Mouse (Mus musculus) G1E (cell line): ENCODE data around the gene Aph1b.

ENCODE experiments used
- CTCF ChIP-seq: IDR thresholded peaks from 2 replicates; pipeline ENCODE4 v1.5.1; 2012; ENCODE audit warnings: low read depth, low read length, inconsistent platforms, mixed read lengths
- GATA1 ChIP-seq: IDR thresholded peaks from 2 replicates; pipeline ENCODE4 v1.6.1; 2012; ENCODE audit warnings: borderline replicate concordance, low read length, inconsistent platforms, mixed read lengths
- GATA2 ChIP-seq: IDR thresholded peaks from 2 replicates; pipeline ENCODE4 v1.6.1; 2012; ENCODE audit warnings: low read depth, low read length, inconsistent platforms, borderline replicate concordance
- POLR2AphosphoS5 ChIP-seq: IDR thresholded peaks from 2 replicates; pipeline ENCODE4 v1.6.1; 2012; ENCODE audit warnings: low read depth, low read length, inconsistent platforms; ENCODE audit not compliant: insufficient replicate concordance
- TAL1 ChIP-seq: conservative IDR thresholded peaks from 2 replicates; pipeline ENCODE4 v1.6.1; 2012; ENCODE audit warnings: low read depth, low read length, inconsistent platforms, mixed read lengths

DNA sequence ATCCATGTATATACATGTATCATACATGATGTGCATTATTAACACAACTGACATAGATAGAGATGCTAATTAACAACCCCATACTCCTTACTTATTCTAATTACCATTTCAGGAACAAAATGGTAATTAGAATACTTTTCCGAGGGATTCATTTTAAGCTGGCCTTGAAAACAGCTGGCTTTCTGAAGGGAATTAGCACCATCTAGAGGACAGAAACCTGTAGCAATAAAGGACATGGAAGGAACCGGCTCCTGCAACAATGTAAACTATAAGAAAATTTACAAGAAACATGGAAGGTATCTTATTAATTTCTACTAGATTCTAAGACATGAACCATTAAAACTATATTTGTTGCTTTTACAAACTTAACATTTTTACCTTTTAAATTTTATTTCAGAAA, 7.5 kb downstream of the Aph1b start:
- TF ChIP-seq CTCF (no peak), TAL1 (no peak), GATA2 (no peak), GATA1 (no peak), POLR2AphosphoS5 (no peak)
